Mouse (Mus musculus): ENCODE measurements at regions not wholly inside any gene's neighbourhood (a gene's known extent, or its start where the extent isn't known, plus 50 kb on each side); places are given as distances from the start of the nearest gene placed in this dataset.
A peak's percentile ranks its signal among the peaks of the same experiment; 100 is the strongest.

DNA sequence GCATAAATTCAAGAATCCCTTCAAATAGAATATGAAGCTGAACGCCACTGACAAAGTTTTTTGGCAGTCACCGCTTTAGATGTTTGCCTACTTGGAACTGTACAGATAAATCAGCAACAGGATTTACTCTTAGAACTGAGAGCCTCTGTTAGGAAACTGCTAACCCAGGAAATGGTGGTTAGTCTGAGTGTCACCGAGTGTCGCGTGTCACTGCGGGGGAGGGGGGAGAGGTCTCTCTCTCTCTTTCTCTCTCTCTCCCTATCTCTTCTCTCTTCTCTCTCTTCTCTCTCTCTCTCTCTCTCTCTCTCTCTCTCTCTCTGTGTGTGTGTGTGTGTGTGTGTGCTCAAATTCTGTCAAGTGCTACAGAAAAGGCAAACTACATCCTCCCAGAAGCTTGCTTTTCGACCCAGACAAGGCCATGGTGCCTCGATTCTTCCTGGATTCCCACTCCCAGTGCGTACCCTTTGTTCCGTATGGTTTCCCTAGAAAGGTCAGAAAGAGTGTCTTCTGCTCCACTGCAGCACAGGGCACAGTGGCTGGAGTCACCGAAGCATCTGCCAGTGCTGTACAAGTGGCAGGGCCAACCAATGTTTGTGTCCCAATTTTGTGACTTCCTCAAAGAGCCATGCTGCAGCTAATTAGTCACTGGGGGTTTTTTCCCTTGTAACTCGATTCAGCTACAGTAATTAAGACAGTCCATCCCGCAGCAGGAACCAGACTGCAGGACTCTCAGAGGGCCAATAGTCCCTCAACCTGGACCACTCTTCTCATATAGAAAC is 87.0 kb downstream of the Cog6 start:
- DNase-seq, result peak; percentile 61

DNA sequence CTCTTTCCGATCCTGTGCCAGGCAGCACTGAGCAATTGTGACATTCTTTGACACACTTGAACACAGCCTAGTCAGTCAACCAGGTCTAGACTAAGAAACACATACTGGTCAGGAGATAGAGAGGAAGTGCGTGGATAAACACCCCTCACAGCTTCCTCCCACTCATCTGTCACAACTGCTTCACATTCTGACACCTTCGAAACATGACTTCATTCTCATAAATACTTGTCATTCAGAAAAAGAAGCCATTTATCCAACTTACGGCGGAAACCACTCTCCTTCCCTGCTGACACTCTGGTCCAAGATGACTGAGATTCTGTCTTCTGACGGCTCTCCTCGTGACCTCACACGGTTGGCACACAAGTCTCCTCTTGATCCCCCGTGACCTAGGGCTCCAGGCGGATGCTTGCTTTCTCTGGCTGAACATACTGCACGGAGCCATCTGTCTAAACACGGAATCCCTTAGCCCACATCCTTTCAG is 89.6 kb downstream of the Cog6 start:
- DNase-seq, result peak; percentile 48

DNA sequence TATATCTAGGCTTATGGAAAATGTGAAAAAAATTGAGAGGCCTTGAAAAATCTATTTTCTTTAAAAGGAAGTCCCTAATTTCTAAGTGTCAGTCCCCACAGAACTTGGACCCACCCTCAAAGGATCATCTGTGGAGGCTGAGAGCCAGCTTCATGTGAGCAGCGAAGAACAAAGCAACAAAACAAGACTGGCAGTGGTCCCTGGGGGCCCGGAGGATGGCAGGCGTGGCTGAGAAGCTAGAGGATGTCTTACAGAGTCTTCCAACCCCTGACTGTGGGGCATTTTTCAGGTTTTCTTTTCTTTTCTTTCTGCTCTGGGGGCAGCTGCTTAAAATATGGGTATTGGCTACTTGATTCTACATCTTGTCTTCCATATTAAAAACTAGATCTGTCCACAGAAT is 90.5 kb downstream of the Cog6 start:
- DNase-seq, result no peak

DNA sequence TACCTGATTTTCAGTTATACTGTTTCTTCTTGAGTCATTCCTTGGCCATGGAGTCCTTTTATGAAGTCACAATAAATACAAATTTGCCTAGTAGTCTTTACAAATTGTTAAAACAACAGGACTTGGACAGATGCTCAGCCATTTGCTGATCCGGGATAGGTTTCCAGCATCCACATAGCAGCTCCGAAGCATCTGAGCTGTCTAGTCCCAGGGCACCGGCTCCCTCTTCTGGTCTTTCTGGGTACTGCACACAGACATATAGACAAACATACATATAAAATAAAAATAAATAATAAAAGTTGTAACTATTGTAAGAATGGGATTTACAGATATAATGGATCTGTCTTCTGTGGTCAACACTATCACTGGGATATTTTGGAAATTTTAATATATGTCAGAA is 91.8 kb downstream of the Cog6 start:
- peak; percentile 47 for DNase-seq

DNA sequence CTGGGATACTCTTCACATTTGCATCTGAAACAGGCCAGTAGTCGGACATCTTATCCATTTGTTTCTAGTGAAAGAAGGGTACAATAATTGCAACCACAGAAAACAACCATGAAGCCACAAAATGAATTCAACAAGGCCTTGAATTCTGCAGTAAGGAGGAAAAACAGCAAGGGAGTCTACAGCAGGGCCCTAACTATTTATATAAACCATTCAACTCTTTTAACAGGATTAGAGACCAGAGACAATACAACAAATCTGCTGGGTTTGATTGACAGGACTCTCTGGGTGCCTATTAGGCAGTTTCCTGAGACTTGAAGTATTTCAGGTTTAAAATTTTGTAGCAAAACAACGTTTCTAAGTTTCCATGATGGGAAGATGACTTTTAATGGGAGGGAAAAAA is 92.4 kb downstream of the Cog6 start:
- no peak for DNase-seq

DNA sequence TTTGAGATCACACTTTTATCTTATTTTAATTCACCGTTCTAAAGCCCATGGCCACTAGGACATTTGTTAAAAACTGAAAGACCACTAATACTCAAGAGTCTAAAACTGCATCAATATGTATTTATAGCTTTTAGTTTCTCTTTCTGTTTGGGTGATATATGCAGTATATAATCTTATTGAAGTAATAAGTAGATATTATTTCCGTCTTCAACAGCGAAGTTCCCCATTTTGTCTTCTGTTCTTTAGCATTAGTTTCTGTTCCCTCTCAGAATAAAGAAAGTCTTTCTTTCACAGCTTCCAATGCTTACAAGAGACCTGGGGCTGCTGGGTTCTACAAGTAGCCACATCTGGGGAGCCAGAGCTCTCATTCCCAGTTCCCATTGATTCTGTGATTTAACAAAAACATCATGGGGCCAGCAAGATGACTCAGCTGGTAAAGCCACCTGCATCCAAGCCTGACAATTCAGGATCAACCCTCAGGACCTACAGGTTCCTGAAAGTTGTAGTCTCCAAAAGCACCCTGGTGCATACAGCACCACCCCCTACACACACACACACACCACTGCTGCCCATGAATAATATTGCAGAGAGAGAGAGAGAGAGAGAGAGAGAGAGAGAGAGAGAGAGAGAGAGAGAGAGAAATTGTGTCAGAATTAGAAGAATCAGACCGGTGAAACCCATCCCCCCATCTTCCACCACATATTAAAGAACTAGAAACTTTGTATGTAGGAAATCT is 93.0 kb downstream of the Cog6 start:
- no peak for DNase-seq

DNA sequence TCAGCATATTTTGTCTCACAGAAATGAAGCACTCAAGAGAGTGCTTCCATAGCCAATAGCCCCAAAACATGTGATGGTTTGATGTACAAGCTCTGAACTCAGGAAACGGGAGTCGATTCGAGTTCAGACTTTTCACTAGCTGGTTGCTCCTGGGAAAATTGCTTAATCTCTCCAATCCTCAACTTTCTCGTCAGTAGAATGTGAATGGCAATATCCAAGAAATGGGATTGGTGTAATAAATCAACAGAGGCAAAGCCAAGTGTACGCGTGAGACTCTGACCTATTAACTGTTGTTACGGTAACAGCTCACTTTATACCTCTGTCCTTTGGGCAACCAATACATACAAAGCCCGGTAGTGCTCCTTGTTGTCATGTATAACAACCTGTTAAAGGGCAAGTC is 94.6 kb downstream of the Cog6 start:
- no peak for DNase-seq

DNA sequence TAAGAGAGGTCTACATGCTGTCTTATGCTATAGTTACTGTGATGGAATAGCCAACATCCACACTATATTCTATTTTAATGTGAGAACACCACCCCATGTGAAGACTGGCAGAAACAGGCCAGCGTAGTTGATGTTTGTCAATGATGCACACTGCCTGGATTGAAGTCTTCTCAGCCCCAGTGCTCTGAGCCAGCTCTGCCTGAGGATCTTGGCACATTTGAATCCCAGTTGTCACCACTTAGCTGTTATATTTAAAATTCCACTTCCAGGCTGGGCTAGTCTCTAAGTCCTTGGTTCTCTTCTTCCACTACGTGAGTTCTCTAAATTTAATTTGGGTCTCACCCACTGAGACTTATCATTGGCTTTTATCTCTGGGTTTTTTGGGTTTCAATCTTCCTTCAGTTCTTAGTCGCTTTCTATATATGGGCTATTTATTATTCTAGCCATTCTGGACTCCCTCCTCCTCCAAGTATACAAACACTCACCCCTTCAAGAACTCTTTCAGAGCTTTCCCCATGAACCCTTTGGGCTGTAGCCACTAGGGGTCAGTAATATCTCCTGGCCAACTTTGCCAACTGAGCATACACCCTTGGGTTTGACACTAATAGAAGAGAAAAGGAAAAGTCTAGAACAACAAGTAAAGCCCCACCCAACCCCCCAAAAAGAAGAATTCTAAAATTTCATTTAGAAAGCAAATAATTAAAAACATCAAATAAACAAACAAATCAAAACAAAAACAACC is 110.0 kb downstream of the Cog6 start:
- peak; percentile 31 for DNase-seq

DNA sequence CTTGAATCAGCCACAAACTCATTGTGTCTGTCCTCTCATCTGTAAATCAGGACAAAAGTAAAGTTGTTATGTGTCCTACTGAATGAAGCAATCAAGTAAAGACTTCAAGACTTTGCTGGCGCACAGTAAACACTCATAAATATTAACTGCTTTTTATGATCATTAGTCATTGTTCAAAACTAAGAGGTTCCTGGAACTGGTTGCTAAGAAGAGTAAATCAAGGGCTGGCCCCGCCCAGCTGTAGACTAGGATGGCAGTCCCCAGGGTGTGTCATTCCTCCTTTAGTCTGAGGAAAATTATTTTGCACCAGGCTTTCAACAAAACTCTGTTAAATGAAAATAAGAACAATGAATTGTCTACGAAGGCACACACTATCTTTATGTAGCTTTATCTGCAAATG is 113.0 kb downstream of the Cog6 start:
- no peak for DNase-seq

DNA sequence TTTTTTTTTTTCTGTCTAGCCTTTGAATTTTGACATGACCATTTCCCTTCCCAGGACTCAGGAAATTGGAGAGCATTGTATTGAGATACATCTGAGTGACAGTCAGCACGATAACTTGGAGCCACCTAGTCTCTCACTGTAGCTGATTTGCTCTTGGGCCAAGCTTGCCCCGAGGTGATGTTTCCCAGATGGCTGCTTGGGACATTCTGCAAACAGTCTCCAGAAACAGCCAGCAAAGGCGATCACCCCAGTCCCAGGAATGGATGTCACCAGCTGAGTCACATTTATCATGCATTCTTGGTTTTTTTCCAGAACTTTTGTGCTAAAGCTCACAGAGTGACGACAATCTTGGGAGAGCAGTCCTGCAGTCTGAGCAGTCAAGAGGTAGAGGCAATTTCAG is 119.4 kb downstream of the Cog6 start:
- DNase-seq, result no peak

DNA sequence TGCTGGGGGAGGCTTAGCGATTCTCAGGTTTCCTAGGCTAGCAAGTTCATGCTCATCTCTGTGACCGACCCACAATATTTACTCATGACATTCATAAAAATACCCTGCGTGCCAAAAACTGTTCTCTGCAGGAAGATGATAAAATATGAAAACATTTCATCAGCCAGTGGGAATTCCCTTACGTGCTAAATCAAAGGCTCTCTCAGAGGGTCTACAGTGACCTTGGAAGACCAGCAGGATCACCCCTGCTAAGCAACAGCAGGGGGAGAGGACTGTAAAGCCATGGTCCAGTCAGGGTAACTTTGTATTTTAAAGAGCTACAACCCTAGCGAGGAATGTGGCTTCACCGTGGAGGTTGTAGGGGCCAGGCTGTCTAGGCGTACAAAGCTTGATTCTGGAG is 120.6 kb downstream of the Cog6 start:
- no peak for DNase-seq

DNA sequence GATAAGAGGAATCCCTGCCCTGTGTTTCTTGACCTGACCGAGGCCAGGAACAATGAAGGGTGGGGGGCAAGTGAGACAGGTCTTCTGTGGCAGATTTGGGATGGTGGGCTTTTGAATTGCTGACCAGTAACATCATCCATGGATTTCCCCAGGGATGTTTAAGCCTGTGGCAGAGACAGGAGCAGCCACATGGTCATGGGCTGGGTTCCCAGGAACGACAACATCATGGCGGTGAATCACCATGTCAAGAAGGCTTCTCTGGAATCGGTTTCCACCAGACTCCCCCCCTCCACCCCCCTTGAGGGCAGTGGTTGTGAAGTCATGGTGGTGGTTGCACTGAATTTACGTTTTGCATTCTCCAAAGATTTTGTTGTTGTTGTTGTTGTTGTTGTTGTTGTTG is 121.3 kb downstream of the Cog6 start:
- DNase-seq, result no peak

DNA sequence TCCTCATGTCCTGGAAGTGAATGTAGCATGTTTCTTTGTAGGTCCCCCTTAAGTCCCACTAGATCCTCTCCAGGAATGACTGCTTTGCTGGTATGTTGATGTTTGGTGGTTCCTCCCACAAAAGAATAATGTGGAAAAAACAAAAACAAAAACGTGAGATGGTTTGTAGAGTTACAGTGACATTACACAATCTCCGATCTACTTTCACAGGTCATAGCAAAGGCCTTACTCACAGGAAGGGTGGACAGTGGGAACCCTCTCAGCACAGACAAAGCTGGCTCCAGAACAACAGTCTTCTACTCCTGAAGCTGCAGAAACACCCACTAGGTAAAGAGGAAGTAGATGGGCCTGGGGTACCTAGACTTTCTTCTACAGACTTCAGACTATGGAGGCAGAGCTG is 122.2 kb downstream of the Cog6 start:
- no peak for DNase-seq

DNA sequence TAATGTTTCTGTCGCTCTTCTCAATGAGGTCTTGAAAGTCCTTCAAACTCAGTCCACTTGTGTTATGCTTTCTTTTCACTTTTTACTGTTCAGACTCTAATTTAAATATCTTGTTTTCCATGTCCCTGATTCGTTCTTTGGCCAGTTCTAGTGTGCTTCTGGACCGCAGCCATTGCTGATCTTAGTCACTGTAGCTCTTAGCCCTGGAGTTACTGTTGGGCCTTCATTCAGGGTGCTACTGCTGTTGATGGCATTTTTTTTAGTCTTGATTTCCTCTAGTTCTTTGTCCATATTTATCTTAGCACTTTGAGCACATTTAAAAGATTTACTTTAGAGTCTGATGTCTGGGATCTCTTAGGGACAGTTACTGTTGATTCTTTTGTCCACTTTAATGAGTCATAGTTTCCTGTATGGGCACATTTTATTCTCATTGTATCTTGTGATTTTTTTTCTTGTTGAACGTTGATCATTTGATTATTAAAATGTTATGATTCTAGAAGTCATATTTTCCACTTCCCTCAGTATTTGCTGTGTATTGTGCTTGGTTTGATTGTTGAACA is 127.8 kb downstream of the Cog6 start:
- DNase-seq, result no peak

DNA sequence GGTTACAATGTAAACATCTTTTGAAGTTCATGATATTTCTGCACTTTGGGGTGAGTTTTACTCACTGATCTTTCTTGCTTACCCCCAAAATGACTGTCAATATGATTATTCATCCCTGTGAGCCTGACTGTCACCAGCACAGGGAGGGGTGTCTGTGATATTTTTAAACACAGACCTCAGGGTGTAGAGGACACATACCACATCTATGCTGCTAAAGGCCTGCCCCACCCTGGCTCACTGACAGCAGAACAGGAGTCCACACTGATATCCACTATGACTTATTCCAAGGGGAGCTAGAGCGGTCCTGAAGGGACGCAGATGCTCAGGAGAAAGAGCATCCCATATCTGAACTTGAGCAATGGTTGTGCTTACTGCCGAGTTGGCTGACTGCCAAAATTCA is 135.1 kb downstream of the Cog6 start:
- no peak for DNase-seq

DNA sequence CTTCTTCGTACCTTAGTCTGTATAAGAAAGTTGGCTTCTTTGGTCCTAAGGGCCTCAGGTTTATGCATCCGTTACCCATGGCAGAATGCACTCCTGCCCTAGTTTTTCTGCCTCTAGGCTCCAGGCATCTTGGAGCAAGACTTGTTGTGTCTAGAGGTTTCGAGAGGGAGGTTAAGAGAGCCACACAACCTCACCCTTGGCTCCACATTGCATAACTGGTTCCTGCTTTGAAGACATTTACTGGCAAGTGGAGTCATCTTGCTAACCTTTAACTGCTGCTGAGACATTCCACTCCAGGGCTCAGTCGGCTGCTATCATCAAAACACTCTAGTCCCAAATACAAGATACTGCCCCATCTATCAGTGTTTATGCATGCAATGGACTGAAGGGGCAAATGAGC is 135.9 kb downstream of the Cog6 start:
- DNase-seq, result no peak

DNA sequence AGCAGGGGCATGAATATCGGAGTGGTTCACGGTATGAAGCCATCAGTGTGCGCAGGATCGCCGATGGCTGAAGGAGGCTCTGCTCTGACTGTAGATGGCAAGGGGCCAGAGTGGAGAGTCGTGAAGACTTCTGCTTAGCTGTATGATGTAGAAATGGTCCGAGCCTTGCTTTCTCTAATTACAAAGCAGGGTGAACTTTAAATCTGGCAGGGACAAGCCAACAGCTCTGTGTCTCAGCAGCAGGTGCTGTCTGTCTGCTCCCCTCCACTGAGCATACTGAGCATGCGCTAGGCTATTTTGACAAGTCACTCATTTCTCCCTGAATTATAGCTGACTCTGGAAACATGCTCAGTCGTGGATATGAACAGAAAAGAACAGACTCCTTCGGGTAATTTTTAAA is 137.3 kb downstream of the Cog6 start:
- DNase-seq, result no peak

DNA sequence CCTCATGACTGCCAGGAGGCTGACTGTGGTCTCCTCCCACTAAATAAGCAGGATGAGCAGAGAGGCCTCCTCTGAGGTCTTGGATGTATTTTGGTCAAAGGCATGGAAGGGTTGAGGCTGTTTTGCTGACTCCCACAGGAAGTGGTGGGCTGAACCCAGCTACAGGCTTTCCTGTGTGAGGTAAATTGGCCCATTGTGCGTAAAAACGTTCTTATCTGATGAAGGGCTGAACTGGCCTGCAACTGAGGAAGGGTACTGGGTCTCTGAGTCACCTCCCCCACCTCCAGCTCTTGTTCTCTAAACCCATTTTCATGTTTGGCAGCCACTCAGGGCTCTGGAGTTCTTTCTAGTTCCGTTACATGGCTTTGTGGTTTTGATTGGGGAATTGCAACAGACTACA is 138.7 kb downstream of the Cog6 start:
- peak; percentile 68 for DNase-seq

DNA sequence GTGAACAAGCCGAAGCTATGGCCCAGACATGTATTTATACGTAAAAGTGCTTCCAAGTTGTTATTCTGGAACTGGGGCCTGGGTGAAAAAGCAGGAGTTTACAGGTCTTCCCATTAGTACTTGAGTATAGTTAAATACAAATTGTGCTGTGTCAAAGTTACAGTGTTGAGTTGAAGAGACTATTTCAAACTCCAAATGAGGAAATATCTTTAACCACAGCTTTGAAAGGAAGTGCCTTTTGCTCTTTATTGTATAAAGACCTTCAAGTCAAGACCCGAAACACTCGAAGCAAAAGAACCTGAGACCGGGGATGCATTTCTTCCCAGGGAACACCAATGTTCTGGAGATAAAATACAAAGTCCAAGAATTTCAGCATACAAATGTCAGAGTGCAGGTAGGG is 144.8 kb downstream of the Cog6 start:
- DNase-seq, result no peak

DNA sequence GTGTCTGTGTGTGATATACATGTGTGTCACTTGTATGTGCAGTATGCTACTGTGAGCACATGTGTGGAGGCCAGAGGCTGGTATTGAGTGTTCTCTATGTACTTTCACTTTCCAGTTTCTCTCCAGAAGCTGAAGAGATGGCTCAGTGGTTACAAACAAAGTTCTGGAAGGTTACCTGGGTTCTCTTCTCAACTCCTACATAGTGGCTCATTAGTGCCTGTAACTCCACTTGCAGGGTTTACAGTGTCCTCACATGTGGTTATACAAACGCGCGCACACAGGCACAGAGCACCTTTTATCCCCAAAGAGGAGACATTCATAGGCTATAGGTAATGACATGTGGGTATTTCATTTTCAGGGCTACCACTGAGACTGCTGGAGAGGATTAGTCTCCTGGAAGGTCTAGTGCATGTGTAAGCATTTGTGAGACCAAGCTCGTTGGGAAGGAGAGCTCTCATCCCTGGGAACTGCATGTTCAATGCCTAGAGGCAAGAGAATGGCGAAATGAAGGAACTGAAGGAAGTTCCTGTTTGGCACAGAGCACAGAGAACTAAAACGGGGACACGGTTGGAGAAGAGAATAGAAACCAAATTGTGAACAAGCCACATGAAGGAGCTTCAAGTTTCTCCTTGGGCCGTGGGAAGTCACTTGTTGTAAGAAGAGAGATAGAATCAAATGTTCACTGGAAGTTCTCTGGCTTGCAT is 153.7 kb downstream of the Cog6 start:
- DNase-seq, result no peak

DNA sequence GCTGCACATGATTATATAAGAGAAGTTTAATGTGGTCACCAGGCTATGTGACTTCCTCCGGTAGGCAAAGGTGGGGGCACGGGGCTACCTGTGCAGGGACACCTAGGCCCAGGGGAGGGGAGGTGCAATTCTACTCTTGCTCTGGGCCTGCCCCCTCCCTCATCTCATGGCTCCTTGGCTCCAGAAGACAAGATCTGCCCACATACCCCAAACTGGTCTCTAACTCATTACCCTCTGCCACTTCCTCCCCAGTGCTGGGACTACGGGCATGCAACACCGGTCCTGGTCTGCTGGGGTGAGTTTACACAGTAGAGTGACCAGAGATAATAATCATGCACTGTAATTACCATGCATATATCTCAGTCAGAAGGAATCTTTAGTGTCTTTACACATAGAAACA is 155.0 kb downstream of the Cog6 start:
- DNase-seq, result no peak

DNA sequence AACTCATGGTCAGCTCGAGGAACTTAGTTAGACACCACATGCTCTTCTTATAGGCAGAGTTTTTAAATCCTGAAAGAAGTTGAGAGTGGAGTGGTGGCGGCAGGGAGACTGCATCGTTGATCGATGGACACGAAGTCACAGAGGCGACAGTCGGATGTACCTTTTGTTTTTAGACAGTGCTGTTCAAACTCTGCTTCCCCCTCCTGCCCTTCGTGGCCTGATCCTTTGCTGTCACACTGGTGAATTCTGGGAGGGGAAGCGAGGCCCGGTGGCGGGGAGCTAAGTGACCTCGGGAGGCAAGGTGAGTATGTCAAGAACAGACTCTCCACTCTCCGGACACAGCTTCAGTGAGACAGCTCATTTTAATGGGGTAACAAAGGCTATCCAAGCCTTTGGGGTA is 155.5 kb downstream of the Cog6 start:
- DNase-seq, result no peak

DNA sequence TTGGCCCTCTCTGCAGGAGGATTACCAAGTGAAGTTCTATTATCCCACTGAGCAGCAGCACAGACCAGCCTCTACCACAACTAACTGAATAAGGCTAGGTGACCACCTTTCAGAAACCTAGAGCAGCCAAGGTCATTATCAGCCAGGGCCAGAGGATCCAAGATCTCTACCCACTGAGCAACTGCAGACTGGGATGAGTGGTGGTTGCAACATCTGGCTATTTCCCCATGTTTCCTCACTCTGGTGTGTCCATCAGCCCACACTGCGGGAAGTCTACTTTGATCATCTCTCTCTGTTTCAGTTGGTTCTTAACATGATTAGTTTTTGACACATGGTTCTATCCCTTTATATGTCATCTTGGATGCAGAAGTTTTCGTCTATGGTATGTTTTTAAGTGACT is 157.2 kb downstream of the Cog6 start:
- no peak for DNase-seq
